Mouse (Mus musculus) thymus, adult 2 months (tissue): ENCODE data around the gene Saysd1.

Experiments used
- CTCF ChIP-seq: fragments of 200-500 bp; IDR thresholded peaks from 2 replicates; pipeline ENCODE4 v1.5.1; 2012; ENCODE audit warnings: mild to moderate bottlenecking, control low read depth, low read length, moderate library complexity, borderline replicate concordance; ENCODE audit not compliant: control insufficient read depth, poor library complexity, insufficient read depth; ENCODE audit errors: extremely low read depth
- POLR2A ChIP-seq: fragments of 200-500 bp; IDR thresholded peaks from 2 replicates; pipeline ENCODE4 v1.6.1; 2012; ENCODE audit warnings: mild to moderate bottlenecking, low read length, control low read depth, moderate library complexity; ENCODE audit not compliant: control insufficient read depth, poor library complexity, insufficient read depth; ENCODE audit errors: extremely low read depth

- no peak for TF ChIP-seq CTCF
- no peak for TF ChIP-seq POLR2A
Measured at GRCm38 (mm10) chr14:20128162-20128561, 10.2 kb downstream of the Saysd1 start.
